8 mouse cellular contexts compared by ENCODE assay signal in genomic region chrX:130044525-130044924, GRCm38 (mm10).
"Had no signal": no experiment of that assay in that cellular context is flagged by ENCODE, and none has a peak within 500 bp of the region (broad histone marks: within the 10 kb centered on the region; RNA-seq: fewer than 3 reads in every experiment).

No protein-coding gene starts in this region.

- H3K27me3 ChIP-seq: limb, embryonic 15.5 days; midbrain, embryonic 13.5 days; neural tube, embryonic 15.5 days had no signal

- H3K27ac ChIP-seq: left cerebral cortex, adult 2 months; limb, embryonic 15.5 days; midbrain, embryonic 13.5 days; neural tube, embryonic 15.5 days; stomach, postnatal 0 days had no signal

- H3K4me2 ChIP-seq: limb, embryonic 15.5 days; midbrain, embryonic 13.5 days; neural tube, embryonic 15.5 days had no signal

- ATAC-seq: midbrain, embryonic 13.5 days had no signal

- H3K36me3 ChIP-seq: limb, embryonic 15.5 days; midbrain, embryonic 13.5 days; neural tube, embryonic 15.5 days had no signal

- H3K9ac ChIP-seq: limb, embryonic 15.5 days; midbrain, embryonic 13.5 days; neural tube, embryonic 15.5 days had no signal

- H3K9me3 ChIP-seq: limb, embryonic 15.5 days; midbrain, embryonic 13.5 days; neural tube, embryonic 15.5 days had no signal

- DNase-seq: kidney, adult 8-10 months; kidney, postnatal 25 days; lung, adult 18-20 months had no signal

- H3K4me3 ChIP-seq: left cerebral cortex, adult 2 months; limb, embryonic 15.5 days; midbrain, embryonic 13.5 days; neural tube, embryonic 15.5 days had no signal

- H3K4me1 ChIP-seq: limb, embryonic 15.5 days; midbrain, embryonic 13.5 days; neural tube, embryonic 15.5 days had no signal
